8 mouse cellular contexts compared by ENCODE assay signal in the genomic region with DNA sequence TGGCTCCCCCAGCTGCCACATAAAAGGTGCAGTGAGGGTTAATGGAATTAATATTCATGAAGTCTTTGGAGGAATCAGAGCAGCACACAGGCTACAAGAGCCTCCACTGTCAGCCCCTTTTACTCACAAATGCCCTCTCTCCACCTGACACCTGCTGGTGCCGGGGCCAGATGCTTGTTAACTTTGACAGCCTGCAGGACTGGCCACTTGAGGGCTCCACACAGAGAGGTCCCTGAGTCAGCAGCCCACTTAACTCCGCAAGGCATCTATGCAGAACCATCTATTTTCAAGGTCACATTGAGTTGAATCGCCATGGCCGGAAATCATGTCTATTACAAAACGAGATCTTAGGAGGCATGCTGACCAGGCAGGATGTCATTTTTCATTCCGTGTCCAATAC. TPM values are rescaled to one million over a fixed set of nuclear protein-coding genes. Genes with fewer than 3 reads are reported as not detected.
DNase-seq lines count a peak whose midpoint lies in the region; ATAC-seq lines count a peak whose summit lies in the region.

No protein-coding gene starts in this region.

- peak overlapping the region; percentile 20; the same call in 1 of the 2 replicates for H3K27ac ChIP-seq in lung, embryonic 15.5 days

- H3K9me3 ChIP-seq in lung, embryonic 15.5 days: no peaks in the 10 kb centered on the region

- ATAC-seq in lung, embryonic 15.5 days (ENCODE audit: borderline replicate concordance, extremely low read depth, low FRiP score, low TSS enrichment): no peak

- no peak overlapping the region for H3K9ac ChIP-seq in lung, embryonic 15.5 days

- peak; percentile 17 for DNase-seq in adrenal gland, postnatal 25 days
- DNase-seq in adrenal gland, adult 8-10 months: no peak
- DNase-seq in right cerebral cortex, postnatal 14 days: peak; percentile 17
- no peak for DNase-seq in right cerebral cortex, adult 18-20 months
- no peak for DNase-seq in spleen, postnatal 4 days (ENCODE audit: low spot score in 2 of 2)
- no peak for DNase-seq in cerebellum, adult 11 months
- DNase-seq in right cerebral cortex, adult 2 months (ENCODE audit: low spot score in 2 of 2): no peak

- peaks cover 52% of the 10 kb centered on the region for H3K4me1 ChIP-seq in lung, embryonic 15.5 days

- WGBS in lung, embryonic 15.5 days: 13% methylated on average over 6 of the region's 6 CpGs

- no peak overlapping the region for H3K4me2 ChIP-seq in lung, embryonic 15.5 days

- no peak overlapping the region for H3K4me3 ChIP-seq in lung, embryonic 15.5 days

- H3K36me3 ChIP-seq in lung, embryonic 15.5 days: no peaks in the 10 kb centered on the region

- no peaks in the 10 kb centered on the region for H3K27me3 ChIP-seq in lung, embryonic 15.5 days

RNA-seq across cellular contexts. Expression of gene Kif13a, which starts 57.5 kb away (rescaled TPM):
- total RNA-seq in adrenal gland, postnatal 25 days (2021): 27.4 and 41.8 TPM in 2 replicates
- 10 to 100 TPM; 39.1 to 46.8 (median 42.3) TPM for total RNA-seq in adrenal gland, adult 8-10 months (2022)
- 30.6 and 32.5 TPM in 2 replicates for polyA plus RNA-seq in lung, embryonic 15.5 days (2015; fragmentation: Nextera tagmentation; extraction: Ambion mirVana)

Comparison
In these comparisons a context has a peak if more than half of its experiments do, and no peak if none do; other contexts are left out.
1. DNase-seq: peak in adrenal gland, postnatal 25 days (single experiment) and right cerebral cortex, postnatal 14 days (single experiment); none in adrenal gland, adult 8-10 months (single experiment), right cerebral cortex, adult 18-20 months (single experiment), spleen, postnatal 4 days (0 of 2), cerebellum, adult 11 months (single experiment) and right cerebral cortex, adult 2 months (0 of 2).